Mouse (Mus musculus) left cerebral cortex, postnatal 25 days (tissue): ENCODE data around the gene Gfra4. TPM values are rescaled to one million over a fixed set of nuclear protein-coding genes. Genes with fewer than 3 reads are reported as not detected.
A peak's percentile ranks its signal among the peaks of the same experiment; 100 is the strongest.

Source experiments
- DNase-seq, 2 experiments: peaks; one replicate each; pipeline ENCODE4 v3.0.0; 2022; ENCODE audit warnings: low spot score in 2 of 2, mixed read lengths in 1 of 2
- intact Hi-C: fragments of 180-260 bp; cut with DNase I; formaldehyde crosslinking; loops from one replicate; pipeline ENCODE4 v1.15.1; 2025
- total RNA-seq, 2 experiments: library from RNA; stranded (reverse); gene quantifications; 2 replicates each; pipeline ENCODE4 v1.2.3; 2021

Gene Gfra4
- 10 to 100 TPM; 58.3 to 63.0 TPM for total RNA-seq

DNA sequence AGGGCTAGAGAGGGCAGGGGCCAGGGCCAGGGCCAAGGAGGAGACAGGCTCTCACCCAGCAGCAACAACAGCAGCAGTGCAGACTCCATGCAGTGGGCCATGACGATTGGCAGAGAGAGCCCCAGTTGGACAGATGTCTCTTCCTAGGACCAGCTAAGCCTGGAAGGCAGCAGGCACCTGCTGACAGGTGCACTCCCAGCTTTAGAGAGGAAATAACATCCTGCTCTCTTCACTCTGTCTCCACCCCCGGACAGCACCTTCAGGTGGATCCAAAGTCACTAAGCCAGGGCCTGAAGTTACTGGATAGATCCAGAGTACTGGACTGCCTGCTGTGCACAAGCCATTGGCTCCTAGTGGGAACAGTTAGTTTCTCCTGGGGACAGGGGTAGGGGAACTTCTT is at the start of gene Gfra4:
TSS of gene Gfra4 (minus strand) at position 101 of the 400 bp plus-strand sequence.
- intact Hi-C loops = loop anchor here (5.0 kb wide), 1 partner anchor 119 kb away; the partner anchor contains the start of gene 1700037H04Rik

DNA sequence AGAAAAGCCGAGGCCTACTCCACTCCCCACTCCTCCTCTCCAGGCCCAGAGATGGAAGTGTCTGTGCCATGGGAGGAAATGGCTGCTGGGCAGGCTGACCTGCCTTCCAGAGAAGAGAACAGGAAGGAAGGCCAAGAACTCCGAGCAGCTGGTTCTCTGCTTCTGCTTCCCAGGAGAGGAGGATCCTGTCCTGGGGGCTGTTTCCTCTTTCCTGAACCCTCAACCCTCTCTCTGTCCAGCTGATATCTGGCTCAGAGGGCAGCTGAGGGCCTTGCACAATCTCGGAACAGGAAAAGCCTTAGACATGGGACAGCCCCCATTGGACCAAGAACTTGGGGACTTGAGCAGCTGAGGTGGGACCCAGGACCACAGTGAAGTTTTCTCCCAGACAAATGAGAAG is 48.0 kb upstream of the Gfra4 start:
- DNase-seq = no peak
- intact Hi-C loops = no loop called here

More for the DNA sequence above, at the start of gene Gfra4:
- DNase-seq = no peak

DNA sequence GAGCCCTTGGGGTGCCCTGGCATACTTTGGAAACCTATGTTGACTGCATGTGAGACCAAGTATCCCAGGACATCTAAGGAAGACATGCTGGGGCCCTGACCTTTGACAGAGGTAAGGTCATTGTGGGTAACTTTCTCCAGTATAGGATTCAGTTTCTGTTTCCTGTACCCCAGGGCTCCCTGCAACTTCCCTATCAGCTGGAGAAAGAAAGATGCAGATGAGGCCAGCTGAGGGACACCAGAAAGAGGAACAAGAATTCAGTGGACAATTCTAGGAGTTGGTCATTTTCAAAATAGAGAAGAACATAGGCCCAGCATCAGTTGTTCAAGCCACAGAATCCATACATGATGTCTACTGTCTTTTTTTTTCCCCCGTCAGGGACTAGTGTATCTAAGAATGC is 46.7 kb upstream of the Gfra4 start:
- DNase-seq = no peak
- intact Hi-C loops = no loop called here

DNA sequence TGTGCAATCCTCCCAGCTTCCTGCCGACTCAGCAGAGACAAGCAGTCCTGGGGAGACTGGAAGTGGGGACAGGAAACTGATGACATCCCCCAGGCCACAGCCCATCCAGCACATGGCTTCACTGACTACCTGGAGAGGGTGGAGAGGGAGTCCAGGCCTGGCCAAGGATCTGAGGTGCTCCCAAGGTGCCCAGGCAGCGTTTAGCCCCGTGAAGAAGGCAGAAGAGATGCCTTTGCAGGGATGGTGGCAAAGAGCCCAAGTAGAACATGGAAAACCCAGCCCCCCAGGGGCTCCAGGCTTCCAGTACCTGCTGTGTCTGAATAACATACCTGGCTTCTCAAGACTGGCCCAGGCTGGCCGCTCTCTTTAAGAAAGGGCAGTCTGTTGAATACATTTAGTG is 45.7 kb upstream of the Gfra4 start:
- intact Hi-C loops = no loop called here
- DNase-seq = no peak

DNA sequence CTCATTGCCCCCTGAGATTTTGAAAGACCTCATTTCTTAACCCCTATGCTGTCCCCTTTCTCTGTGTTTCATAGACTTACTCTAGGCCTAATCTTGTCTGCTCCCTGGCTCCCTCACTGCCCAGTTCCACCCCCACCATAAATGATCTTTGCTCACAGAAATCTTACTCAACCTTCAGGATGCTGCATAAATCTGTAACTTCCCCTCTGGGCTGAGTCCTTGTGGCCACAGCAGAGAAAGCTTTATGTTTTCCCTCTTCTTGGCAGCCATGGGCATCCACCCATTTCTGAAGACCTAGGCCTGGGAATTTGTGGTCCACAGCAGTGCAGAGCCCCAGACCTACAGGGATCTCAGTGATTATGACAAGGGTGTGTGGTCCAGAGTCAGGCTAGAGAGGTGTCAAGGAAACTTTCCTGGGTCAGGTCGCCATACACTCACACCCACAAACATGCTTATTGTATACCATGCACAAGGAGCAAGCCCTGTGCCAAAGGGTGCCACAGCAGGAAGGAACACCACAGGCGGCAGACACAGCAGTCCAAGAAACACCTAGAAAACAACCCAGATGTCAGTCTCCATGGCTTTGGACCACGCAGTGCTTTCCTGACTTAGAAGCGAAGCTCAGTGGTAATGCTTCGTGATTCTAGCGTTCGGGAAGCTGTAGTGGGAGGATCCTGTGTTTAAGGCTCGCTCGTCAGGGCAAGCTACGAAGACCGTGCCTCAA is 43.9 kb upstream of the Gfra4 start, which contains the start of gene Siglec1:
TSS of gene Siglec1 (minus strand) at position 99 of the 724 bp plus-strand sequence.
- DNase-seq = no peak
- intact Hi-C loops = no loop called here

DNA sequence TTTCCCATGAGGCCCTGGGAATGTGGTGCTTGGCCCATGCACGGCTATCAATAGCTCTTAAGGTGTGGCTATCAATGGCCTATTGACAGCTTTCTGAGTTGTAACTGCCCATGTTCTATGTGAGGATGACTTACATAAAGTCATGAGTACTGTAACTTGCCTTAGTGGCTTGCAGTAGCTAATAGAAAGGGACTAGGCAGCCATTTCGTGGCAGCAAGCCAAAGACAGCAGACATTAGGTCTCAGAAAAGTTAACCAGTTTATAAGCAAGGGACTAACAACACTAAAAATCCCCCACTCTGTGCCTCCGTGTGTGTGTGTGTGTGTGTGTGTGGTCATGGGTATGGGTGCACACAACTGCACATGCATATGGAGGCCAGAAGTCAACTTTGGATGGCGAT is 41.3 kb upstream of the Gfra4 start:
- intact Hi-C loops = no loop called here
- no peak for DNase-seq

DNA sequence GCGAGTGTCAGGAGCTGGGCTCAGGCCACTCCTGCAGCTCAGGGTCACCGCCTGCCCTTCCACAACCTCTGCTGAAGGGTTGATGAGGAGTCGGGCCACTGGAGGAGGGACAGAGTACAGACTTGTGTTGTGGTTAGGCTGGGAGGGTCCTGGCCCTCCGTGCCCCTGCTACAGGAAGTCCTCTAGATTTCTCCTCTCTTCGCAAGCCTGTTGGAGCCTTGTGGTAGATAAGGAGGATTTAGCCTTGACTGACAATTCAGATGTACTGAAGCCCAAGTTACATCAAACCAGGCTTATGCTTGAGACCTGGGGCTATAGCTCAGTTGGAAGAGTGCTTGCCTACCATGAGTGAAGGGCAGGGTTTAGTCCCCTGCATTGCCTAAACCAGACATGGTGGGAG is 37.6 kb upstream of the Gfra4 start:
- intact Hi-C loops = no loop called here
- DNase-seq = no peak

DNA sequence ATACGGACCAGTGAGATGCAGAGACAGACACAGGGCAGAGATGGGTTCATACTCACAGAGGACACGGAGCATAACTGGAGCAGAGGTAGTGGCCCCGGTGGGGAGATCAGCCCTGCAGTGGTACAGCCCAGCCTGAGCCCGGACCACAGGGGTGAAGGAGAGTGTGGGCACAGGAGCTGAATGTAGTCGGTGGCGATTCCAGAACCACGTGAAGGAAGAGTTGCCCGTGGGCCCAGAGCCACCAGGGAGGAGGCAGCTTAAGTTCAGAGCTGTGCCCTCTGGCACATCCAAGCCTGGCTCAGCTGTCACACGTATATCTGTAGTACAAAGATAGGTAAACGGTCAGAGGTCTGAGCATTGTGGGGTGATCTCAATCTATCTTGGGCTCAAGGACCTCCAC is 29.6 kb upstream of the Gfra4 start:
- intact Hi-C loops = no loop called here

DNA sequence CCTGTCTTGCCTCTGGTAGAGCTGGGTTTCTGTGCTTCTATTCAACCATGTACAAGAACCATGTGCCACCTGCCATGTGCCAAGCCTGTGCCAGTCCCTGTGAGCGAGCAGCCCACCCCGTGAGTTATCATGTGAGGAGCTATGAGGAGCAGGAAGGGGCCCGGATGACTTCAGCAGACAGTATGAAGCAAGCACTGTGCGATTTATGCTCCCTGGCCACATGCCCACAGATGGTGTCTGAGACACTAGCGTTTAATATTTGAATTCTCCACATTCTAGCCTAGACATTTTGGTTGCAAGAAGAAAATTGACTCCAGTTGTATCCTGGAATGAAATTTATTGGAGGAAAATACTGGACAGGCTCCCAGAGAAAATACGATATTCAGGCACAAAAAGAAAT is 24.6 kb upstream of the Gfra4 start:
- intact Hi-C loops = no loop called here
- no peak for DNase-seq

More for the DNA sequence above, 29.6 kb upstream of the Gfra4 start:
- no peak for DNase-seq

DNA sequence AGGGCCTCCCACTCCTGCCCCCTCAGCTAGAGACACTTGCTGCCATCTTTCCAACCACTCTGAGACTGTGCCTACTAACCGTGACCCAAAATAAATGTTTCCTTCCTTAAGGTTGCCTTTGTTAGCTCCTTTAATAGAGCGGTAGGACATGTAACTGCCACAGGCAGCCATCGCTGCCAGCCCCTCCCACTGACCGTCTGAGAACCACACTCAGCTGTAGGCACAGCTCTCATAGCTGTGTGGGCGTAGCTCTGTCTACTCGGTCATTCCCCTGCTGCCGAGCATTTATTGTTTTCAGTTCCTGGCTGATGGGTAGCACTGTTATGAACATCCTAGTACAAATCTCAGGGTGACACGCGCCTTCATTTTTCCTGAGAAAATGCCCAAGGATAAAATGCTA is 23.5 kb upstream of the Gfra4 start:
- intact Hi-C loops = no loop called here
- peak in 1 of 2 experiments; percentile 66 for DNase-seq

DNA sequence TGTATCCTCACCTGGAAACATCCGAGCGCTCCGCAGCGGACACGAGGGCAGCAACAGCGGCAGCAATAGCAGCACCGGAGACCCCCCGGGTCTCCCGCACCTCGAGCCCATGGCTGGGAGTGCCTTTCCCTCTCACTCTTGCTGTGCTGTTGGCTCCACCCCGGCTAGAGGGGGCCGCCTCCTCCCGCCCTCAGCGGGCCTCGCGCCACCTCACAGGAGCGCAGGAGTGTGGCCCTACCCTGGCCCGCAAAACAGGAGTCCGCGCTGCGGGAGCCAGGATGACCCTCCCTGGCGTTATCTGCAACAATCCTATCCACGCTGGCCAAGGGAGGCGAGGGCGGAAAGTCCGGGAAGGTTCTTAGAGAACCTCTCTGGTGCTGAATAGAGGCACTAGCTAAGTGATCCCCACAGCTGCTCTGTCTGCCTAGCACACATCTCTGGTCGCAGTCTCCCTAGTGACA is 20.5 kb upstream of the Gfra4 start, which contains the start of gene Adam33:
TSS of gene Adam33 (minus strand) at position 411 of the 461 bp plus-strand sequence.
- intact Hi-C loops = no loop called here
- no peak for DNase-seq

DNA sequence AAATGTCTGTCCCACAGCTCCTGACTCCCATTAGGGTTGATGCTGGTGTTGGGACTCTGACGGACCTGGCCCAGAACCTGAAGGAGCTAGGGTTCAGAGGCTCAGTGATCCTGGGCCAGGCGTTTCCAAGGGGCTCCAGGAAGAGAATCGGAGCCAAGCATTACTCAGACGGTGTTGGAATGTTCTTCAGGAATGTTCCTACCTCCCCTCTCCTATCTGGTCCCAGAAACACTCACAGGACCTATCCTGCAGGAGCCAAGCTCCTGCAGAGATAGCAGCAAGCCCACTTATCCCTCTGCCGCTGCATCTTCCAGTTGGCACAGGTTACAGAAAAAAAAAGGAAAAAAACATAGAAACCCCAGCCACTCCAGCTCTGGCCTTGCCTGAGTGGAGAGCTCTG is 18.7 kb upstream of the Gfra4 start:
- no peak for DNase-seq
- intact Hi-C loops = no loop called here

DNA sequence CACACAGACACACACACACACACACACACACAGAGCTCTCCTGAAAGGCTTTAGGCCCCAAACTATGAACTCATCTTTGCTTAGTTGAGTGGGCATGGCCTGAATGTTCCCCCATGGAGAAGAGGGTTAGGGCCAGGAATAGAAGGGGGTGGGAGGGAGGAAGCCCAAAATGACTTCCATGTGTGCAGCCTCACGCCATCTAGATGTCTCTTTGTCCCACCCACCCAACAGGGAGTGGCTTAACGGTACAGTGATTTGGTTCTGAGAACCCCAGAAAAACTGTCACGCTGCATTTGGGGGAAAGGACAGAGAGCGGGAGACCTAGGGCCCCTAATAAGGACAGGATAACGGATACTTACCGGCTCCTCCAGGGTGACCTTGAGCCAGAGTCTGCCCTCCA is 17.9 kb upstream of the Gfra4 start:
- DNase-seq = peak in 1 of 2 experiments; percentile 40
- intact Hi-C loops = no loop called here

DNA sequence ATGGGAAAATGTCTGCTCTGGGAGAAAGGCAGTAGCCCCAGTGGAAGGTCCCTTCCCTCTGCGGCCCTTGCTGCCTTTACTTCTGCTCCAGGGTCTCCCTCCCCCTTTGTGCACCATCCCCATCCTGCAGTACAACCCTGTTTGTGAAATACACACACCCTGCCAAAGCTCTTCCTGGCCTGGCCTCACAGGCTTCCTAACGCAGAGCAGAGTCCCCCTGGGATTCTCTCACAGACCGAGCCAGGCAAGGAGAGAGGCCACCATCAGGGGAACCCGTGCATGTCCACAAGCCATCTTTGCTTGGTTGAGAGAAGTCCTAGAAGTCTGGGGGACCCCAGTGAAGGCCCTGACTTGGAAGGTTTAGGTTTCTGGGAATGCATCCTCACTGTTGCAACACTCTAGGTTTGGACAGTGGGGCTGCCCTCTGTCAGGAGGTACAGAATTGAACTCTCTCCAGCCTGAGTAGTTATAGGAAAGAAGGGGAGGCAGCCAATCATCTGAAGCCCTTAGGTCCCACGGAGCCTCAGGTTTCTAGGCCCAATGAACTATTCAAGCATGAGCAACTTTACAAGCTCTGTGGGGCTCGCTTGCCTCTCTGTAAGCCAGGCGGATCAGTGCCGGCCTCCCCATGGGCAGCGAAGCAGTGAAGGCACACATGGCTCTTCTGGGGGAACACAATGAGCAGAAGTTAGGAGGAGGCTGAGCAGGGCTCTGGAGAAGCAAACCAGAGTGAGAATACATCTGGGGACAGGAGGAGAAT is 17.1 kb upstream of the Gfra4 start:
- DNase-seq = no peak
- intact Hi-C loops = no loop called here

DNA sequence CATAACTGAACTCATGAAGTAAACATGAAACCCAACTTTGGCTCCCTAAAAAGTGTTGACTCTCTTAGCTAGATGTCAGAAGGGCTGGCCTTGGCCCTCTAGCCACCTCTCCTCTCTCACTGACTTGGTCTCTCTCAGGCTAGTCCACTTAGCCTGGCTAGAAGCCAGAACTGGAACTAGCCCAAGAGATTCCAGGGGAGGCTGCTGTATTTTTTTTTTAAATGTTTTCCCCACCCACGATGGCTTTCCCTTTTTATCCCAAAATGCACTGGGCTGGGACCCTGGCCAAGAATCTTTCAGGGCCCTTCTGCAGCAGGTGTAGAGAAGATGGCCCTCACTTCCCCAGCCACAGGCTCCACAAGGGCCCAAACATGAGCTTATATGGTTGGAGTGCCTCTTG is 16.5 kb upstream of the Gfra4 start:
- DNase-seq = peak in 1 of 2 experiments; percentile 51
- intact Hi-C loops = no loop called here

DNA sequence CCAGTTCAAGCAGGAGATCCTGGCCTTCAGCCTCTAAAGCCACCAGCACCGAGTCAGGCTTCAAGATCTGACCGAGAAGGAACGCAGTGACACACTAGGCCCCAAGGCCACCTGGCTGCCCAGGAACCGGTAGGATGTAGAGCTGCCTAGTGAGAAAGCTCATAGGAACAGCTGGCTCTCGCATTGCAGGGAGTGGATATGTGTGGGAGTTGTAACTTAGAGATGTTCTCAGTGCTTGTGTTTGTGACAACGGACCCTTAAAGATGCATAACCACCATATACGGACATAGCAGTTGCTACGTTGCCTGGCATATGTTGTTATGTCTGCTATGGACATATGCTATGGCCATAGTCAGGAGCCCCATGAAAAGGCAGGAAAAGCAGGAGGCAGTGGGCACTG is 15.8 kb upstream of the Gfra4 start:
- DNase-seq = peak in 1 of 2 experiments; percentile 44
- intact Hi-C loops = no loop called here

DNA sequence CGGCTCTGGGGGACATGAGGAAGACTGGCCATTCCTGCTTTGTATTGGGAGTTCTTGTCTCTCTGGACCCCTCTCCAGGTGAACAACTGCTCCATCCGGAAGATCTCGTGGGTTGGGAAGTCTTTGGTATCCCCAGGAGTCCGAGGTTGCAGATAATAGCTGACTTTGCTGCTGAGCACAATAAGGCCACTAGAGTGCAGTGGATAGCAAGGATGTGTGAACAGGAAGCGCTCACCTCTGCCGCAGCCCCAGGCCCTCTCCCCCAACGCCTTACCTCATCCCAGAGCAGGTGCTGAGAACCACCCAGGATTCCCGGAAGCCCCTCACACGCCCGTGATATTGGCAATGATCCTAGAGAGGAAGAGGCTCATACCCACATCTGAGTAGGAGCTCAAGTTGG is 13.3 kb upstream of the Gfra4 start:
- intact Hi-C loops = no loop called here

DNA sequence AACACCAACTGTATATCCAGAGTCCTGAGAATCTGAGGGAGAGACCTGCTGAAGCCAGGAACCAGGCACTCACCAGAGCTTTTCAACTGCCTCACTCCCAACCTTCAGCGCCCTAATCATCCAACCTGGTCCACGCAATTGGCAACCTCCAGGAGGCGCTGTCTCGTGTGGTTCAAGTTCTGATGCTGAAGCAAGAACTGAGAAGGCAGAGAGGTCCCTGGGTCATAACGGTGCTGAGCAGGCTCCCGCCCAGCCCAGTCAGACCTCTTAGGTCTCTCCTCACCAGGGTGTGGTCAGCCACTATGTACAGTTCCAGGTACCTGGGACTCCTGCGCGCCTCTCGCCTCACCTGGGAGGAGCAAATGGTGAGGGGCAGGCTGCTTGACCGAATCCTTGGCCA is 12.7 kb upstream of the Gfra4 start:
- DNase-seq = no peak
- intact Hi-C loops = no loop called here

More for the DNA sequence above, 13.3 kb upstream of the Gfra4 start:
- DNase-seq = no peak

DNA sequence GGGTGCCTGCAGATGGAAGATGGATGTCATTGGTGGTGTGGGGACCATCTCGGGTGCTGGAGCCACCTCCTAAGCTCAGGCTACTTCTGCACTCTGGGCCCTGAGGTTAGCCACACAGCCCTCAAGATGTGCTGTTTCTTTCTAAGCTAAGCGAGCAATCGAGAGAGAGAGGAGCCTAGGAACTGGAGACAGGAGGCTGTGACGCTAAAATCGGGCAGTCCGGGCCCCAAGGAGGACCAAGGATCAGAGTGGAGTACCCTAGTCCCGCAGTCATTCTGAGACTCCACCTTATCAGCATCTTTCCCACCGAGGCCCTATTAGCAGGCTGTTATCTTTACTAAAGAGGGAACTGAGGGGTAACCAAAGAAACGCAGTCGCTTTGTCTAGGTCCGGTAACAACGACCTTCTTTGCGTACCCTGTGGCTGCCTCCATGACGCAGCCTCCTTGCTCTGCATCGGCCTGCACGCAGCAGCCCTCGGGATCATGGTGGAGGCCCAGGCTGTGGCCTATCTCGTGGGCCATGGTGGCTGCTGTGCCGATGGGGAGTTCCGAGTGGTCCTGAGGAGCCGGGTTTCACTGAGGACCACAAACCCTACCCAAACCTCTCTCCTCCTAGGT is 11.9 kb upstream of the Gfra4 start:
- intact Hi-C loops = no loop called here

DNA sequence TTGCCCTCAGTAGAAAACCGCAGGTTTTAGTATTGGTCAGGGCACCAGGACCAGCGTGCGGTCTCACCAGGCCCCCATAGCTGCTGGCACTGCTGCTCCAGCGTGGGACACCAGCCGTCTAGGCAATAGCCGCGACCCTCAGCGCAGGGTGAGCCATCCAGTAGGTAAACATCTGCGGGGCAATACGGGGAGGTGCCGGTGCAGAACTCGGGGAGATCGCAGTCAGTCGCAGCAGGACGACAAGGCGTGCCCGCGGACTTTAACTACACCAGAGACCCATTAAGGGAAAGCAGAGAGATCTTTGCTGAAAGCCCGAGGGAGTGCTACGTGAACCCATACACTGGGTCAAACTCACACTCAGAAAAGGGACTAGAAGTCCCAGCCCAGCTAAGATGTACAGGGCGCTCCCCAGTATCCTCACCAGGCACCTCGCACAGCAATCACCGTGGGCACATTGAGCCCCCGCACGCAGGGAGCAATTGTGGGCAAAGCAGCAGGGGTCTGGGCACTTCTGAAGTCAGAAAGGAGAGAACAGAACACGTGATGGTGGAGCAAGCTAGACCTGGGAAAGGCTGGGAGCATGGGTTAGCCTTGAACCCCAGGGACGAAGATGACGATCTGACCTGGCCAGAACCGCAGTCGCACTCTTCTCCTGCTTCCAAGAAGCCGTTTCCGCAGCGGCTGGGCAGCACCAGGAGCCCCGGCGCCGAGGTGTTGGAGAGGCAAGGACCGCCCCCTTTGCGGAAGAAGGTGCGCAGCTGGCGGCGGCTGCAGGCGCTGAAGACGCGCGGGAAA is 11.2 kb upstream of the Gfra4 start:
- intact Hi-C loops = no loop called here
- DNase-seq = no peak

More for the DNA sequence above, 11.9 kb upstream of the Gfra4 start:
- DNase-seq = no peak
